Mouse (Mus musculus) neural tube, embryonic 12.5 days (tissue): Measurements from ENCODE around the gene Ranbp3. TPM values are rescaled to one million over a fixed set of nuclear protein-coding genes. Genes with fewer than 3 reads are reported as not detected.

Experiments used
- ATAC-seq: fragments of 200-750 bp; cut with Nextera tagmentation; 2 replicates; pipeline ENCODE4 v1.8.0; 2017; ENCODE audit warnings: low read depth, mild to moderate bottlenecking, moderate TSS enrichment, moderate library complexity; ENCODE audit not compliant: low FRiP score
- H3K27ac ChIP-seq: fragments of 300-500 bp; sonication (generic); 2 replicates; pipeline ENCODE4 v1.5.1; 2016
- H3K27me3 ChIP-seq: fragments of 300-500 bp; sonication (generic); replicated peaks from 2 replicates; pipeline ENCODE4 v1.6.1; 2016; ENCODE audit warnings: mild to moderate bottlenecking
- H3K36me3 ChIP-seq: fragments of 300-500 bp; sonication (generic); 2 replicates; pipeline ENCODE4 v1.6.1; 2016; ENCODE audit warnings: mild to moderate bottlenecking
- H3K4me1 ChIP-seq: fragments of 300-500 bp; sonication (generic); 2 replicates; pipeline ENCODE4 v1.6.1; 2016
- H3K4me2 ChIP-seq: fragments of 300-500 bp; sonication (generic); replicated peaks from 2 replicates; pipeline ENCODE4 v1.6.1; 2016; ENCODE audit warnings: mild to moderate bottlenecking
- H3K4me3 ChIP-seq: fragments of 300-500 bp; sonication (generic); 2 replicates; pipeline ENCODE4 v1.5.1; 2016
- H3K9ac ChIP-seq: fragments of 300-500 bp; sonication (generic); 2 replicates; pipeline ENCODE4 v1.6.1; 2016; ENCODE audit warnings: mild to moderate bottlenecking
- H3K9me3 ChIP-seq: fragments of 300-500 bp; sonication (generic); 2 replicates; pipeline ENCODE4 v1.6.1; 2016; ENCODE audit warnings: mild to moderate bottlenecking
- WGBS: fragments of 180-500 bp; shearing (Covaris S2); methylation state at CpG from one replicate; pipeline ENCODE4 v1.1.7; 2016; 5-methylcytosine and 5-hydroxymethylcytosine counted together
- polyA plus RNA-seq: library from polyadenylated mRNA; unstranded; fragments of >200 nt; fragmentation: Nextera tagmentation; extraction: Ambion mirVana; gene quantifications from 2 replicates; pipeline ENCODE4 v1.2.1, GENCODE M21; 2016

Gene Ranbp3
- polyA plus RNA-seq, 1 experiment from 2014 or later = 105 TPM

DNA sequence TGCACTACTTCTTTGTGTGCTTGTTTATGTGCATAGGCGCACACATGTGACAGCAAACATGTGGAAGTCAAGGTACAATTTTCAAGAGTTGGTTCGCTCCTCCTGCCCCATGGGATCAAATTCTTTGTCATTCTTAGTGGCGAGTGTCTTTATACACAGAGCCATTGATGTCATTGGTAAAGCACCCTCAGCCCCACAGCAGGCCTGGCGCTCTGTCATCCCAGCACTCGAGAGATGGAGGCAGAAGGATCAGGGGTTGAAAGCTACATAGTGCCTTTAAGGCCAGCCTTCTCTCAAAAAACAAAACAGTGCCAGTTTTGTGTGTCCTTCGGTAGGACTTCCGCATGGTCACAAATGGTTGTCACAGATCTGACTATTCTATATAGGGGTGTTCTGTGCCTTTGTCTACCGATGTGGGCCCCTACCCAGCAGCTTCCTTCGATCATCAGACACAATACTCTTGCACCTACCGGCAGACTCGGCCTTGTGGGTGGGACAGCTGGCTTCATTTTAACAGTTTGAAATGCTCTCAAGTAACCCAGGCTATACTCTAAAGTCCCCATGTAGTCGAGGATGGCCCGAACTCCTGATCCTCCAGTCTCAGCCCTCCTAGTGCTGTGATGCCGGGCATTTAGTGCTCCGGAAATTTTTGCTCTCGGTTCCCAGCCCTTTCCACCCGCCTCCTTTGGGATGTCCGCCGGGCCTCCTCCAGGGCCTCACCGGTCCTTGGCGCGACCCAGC, 43.0 kb downstream of the Ranbp3 start:
- peaks cover 28% of the 10 kb centered on the region for H3K4me1 ChIP-seq
- 26% methylated on average over 22 of the region's 22 CpGs for WGBS
- peak overlapping the region; percentile 84 for H3K4me2 ChIP-seq
- peak overlapping the region; percentile 62 for H3K9ac ChIP-seq
- H3K4me3 ChIP-seq = peak overlapping the region; percentile 60
- ATAC-seq = peak; percentile 0; the same call in 1 of the 2 replicates
- peaks cover 26% of the 10 kb centered on the region for H3K36me3 ChIP-seq
- no peaks in the 10 kb centered on the region for H3K27me3 ChIP-seq
- no peaks in the 10 kb centered on the region for H3K9me3 ChIP-seq
- peak overlapping the region; percentile 6; the same call in 1 of the 2 replicates for H3K27ac ChIP-seq

DNA sequence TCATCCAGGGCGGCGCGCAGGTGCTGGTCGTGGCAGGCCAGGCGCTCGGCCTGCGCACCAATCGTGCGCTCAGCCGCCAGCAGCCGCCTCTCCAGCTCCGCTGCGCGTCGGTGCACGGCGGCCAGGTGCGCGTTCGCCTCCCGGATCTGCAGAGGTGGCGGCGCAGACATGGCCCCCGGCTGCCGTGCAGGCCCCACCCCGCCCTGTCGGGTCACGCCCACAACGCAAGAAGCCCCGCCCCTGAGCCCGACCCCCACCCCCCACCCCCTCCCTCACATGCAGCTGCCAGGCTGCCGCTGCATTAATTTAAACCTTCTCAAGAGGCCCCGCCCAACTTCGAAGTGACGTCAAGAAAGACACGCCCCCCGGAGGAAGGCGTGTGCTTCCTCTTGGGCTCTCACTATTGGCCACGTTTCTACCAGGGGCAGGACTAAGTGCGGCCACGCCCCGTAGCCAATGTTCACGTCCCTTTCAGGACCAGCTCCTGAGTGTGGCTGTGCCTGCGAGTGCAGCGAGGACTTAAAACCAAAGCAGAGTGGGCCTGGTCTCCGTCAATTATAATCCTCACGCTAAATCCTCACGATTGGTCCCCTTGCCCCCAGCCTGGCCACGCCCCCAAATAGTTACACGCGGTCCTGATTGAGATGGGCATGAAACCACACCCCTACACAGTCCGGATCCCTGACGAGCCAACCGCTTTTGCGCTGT, 43.7 kb downstream of the Ranbp3 start:
- Histone ChIP-seq H3K36me3 (peaks cover 26% of the 10 kb centered on the region), H3K9ac (peak overlapping the region; percentile 74), H3K4me1 (peaks cover 28% of the 10 kb centered on the region), H3K4me2 (peak overlapping the region; percentile 84), H3K27ac (peak overlapping the region; percentile 39), H3K27me3 (no peaks in the 10 kb centered on the region), H3K4me3 (peak overlapping the region; percentile 60), H3K9me3 (no peaks in the 10 kb centered on the region)
- ATAC-seq = peak; percentile 94
- under 1% methylated on average over 55 of the region's 55 CpGs for WGBS

DNA sequence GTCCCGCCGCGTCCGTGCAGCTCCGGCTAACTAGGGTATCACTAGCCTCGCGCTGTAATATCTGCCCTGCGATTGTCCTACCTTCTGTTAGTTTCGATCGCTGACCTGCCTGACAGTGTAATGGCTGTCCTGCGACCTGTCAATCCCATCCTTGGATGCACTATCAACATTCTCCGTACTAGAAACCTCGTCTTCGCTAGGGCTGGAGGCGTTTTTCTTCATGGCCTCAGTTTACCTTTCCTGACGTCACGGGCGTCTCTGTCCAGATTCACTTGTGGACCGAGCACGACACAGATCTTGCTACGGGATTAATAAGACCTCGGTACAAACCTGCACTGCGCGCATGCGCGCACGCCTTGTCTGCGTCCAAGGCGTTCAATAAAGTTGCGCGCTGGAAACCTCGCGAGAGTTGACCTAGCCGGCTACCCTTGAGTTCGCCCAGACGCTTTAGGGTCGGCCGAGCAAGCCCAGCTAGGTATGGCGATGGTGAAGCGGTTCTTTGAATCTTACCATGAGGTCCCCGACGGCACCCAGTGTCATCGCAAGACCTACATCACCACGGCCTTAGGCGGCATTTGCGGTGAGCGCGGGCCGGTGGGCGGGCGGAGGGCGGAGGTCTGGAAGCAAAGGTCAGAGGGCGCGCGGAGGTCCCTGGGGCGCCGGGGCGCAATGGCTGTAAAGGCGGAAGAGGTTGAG, 44.4 kb downstream of the Ranbp3 start, which contains the start of the genes Ndufa11 and Vmac:
TSS of gene Ndufa11 (plus strand) at position 405 of the 696 bp plus-strand sequence.
TSS of gene Vmac (minus strand) at position 660 of the 696 bp plus-strand sequence.
- H3K4me1 ChIP-seq = peaks cover 28% of the 10 kb centered on the region
- H3K36me3 ChIP-seq = peaks cover 25% of the 10 kb centered on the region
- peak; percentile 79 for ATAC-seq
- under 1% methylated on average over 59 of the region's 59 CpGs for WGBS
- peak within 1 kb of the TSS; percentile 60 for H3K4me3 ChIP-seq
- no peaks in the 10 kb centered on the region for H3K27me3 ChIP-seq
- no peaks in the 10 kb centered on the region for H3K9me3 ChIP-seq
- H3K4me2 ChIP-seq = peak within 1 kb of the TSS; percentile 84
- peak within 1 kb of the TSS; percentile 39 for H3K27ac ChIP-seq
- H3K9ac ChIP-seq = peak within 1 kb of the TSS; percentile 74

DNA sequence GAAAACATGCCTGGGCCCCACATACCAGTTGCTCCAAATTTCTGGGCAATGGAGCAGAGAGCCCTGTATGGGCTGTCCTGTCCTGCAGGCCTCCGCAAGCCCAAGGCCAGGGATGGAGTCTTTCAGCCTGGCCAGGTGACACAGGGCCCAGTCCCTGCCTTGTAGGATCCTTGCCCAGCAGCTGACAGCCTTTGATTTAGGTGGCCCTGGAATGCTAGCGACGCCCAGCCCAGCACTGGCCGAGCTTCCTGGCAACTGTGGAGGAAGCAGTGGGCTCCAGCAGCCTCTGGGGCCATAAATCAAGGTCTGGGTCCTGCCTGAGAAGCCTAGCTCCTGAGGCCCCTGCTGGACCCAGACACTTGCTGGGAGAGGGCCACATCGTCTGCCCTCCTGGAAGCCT, 49.3 kb downstream of the Ranbp3 start:
- Histone ChIP-seq H3K4me1 (peaks cover 26% of the 10 kb centered on the region), H3K4me2 (no peak overlapping the region), H3K27ac (no peak overlapping the region), H3K27me3 (no peaks in the 10 kb centered on the region; the same call in 1 of the 2 replicates), H3K4me3 (no peak overlapping the region), H3K36me3 (peaks cover 38% of the 10 kb centered on the region), H3K9me3 (0 out of 2 replicates have a peak, but pooled peaks cover 4% of the 10 kb centered on the region), H3K9ac (no peak overlapping the region)
- WGBS = 45% methylated on average over 5 of the region's 5 CpGs
- ATAC-seq = no peak

DNA sequence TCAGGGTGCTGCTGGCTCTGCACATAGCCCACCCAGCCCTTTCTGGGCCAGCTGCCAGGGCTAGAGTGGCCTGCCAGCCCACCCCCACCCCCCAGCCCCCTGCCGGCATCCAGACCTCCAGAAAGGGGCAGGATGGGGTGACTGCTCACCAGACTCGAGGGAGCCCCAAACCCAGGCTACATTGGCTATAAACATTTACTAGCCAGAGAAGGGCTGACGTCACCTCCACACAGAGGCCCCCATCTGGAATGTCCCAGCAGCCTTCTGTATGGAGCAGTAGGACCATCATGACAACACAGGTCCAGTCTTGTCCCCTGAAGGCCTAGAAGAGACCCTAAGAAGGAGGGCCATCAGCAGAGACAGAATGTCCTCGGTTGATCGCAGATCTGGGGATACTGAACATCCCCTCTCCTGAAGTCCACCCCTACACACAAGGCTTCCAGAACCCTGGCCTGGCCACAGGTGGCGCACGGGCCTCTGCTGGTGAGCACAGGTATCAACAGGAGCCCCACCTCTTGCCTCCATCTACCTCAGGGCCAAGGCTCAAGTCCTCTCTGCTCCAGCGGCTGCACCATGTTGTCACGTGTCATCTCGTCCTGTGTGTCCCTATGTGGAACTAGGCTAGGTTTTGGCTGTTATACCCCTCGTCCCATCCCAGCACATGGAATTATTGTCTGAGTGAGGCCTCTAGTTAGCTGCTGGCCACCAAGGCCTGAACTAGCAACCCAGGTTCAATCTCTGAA, 50.5 kb downstream of the Ranbp3 start:
- no peak overlapping the region for H3K4me3 ChIP-seq
- peaks cover 30% of the 10 kb centered on the region for H3K4me1 ChIP-seq
- no peak overlapping the region for H3K9ac ChIP-seq
- H3K36me3 ChIP-seq = peaks cover 38% of the 10 kb centered on the region
- 0 out of 2 replicates have a peak, but pooled peaks cover 4% of the 10 kb centered on the region for H3K9me3 ChIP-seq
- no peak for ATAC-seq
- no peak overlapping the region for H3K4me2 ChIP-seq
- no peaks in the 10 kb centered on the region; the same call in 1 of the 2 replicates for H3K27me3 ChIP-seq
- WGBS = 88% methylated on average over 11 of the region's 11 CpGs
- no peak overlapping the region for H3K27ac ChIP-seq

- Histone ChIP-seq H3K4me2 (no peak overlapping the region), H3K4me3 (no peak overlapping the region), H3K27ac (no peak overlapping the region), H3K9me3 (0 out of 2 replicates have a peak, but pooled peaks cover 4% of the 10 kb centered on the region), H3K36me3 (peaks cover 23% of the 10 kb centered on the region), H3K9ac (no peak overlapping the region), H3K4me1 (peaks cover 16% of the 10 kb centered on the region), H3K27me3 (no peaks in the 10 kb centered on the region; the same call in 1 of the 2 replicates)
- WGBS = 9% methylated on average over 7 of the region's 7 CpGs
- ATAC-seq = 0 out of 2 replicates have a peak, but pooled peaks have one; percentile 11
These were observed 54.0 kb downstream of the Ranbp3 start for GRCm38 (mm10) chr17:56727029-56727649.

DNA sequence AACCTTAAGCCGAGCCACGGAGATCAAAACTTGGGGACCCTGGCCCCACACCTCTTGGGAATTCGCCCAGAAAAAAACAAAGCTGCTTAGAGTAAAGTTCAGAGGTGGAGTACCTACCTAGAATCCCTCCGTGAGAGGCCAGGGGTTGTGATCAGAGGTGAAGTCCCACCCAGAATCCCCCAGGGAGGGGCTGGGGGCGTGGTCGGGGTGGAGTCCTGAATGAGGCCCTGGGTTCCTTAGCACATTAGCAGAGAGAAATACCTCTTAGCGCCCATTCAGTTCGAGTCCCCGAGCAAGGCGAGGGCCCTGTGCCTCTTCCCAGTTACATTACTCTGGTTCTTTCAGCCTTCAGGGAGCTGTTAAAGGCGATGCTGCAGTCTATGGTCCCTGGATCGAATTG, 54.6 kb downstream of the Ranbp3 start:
- no peaks in the 10 kb centered on the region; the same call in 1 of the 2 replicates for H3K27me3 ChIP-seq
- no peak overlapping the region for H3K27ac ChIP-seq

GRCm38 (mm10) chr17:56728117-56728516, 55.0 kb downstream of the Ranbp3 start:
- no peak overlapping the region for H3K9ac ChIP-seq
- 0 out of 2 replicates have a peak, but pooled peaks cover 4% of the 10 kb centered on the region for H3K9me3 ChIP-seq
- H3K4me2 ChIP-seq = no peak overlapping the region
- H3K27me3 ChIP-seq = peaks cover 1% of the 10 kb centered on the region
- no peak overlapping the region for H3K4me3 ChIP-seq
- H3K36me3 ChIP-seq = peaks cover 15% of the 10 kb centered on the region
- no peak overlapping the region for H3K27ac ChIP-seq
- WGBS = 28% methylated on average over 12 of the region's 12 CpGs
- H3K4me1 ChIP-seq = peaks cover 16% of the 10 kb centered on the region
- no peak for ATAC-seq

More for the DNA sequence above, 54.6 kb downstream of the Ranbp3 start:
- Histone ChIP-seq H3K36me3 (peaks cover 19% of the 10 kb centered on the region), H3K4me2 (no peak overlapping the region), H3K4me1 (peaks cover 16% of the 10 kb centered on the region), H3K9ac (no peak overlapping the region), H3K4me3 (no peak overlapping the region), H3K9me3 (0 out of 2 replicates have a peak, but pooled peaks cover 4% of the 10 kb centered on the region)
- ATAC-seq = no peak
- WGBS = 10% methylated on average over 12 of the region's 12 CpGs

- ATAC-seq = no peak
- Histone ChIP-seq H3K9me3 (0 out of 2 replicates have a peak, but pooled peaks cover 4% of the 10 kb centered on the region), H3K36me3 (peaks cover 4% of the 10 kb centered on the region; the same call in 1 of the 2 replicates), H3K4me1 (peaks cover 16% of the 10 kb centered on the region), H3K27me3 (peaks cover 3% of the 10 kb centered on the region), H3K27ac (no peak overlapping the region), H3K9ac (no peak overlapping the region), H3K4me2 (no peak overlapping the region), H3K4me3 (no peak overlapping the region)
- 47% methylated on average over 6 of the region's 6 CpGs for WGBS
These were observed 56.1 kb downstream of the Ranbp3 start for GRCm38 (mm10) chr17:56729151-56729550.

DNA sequence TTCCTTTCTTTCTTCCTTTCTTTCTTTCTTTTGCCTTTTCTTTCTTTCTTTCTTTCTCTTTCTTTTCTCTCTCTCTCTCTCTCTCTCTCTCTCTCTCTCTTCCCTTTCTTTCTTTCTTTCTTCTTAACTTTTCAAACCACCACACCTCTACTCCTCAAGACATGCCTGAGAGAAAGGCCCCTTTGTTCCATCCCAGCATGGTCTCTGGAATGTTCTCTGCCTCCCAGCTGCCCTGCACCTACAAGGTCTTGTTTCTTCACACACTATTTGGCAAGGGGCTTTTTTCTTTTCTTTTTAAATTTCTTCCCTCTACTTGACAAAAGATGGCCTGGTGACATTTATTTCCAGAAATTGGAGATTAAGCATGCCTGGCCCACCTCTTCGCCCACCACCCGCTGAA, 56.6 kb downstream of the Ranbp3 start:
- H3K4me2 ChIP-seq = no peak overlapping the region
- H3K9me3 ChIP-seq = 0 out of 2 replicates have a peak, but pooled peaks cover 4% of the 10 kb centered on the region
- H3K27me3 ChIP-seq = peaks cover 3% of the 10 kb centered on the region
- H3K4me1 ChIP-seq = peaks cover 16% of the 10 kb centered on the region
- WGBS = 57% methylated on average over 2 of the region's 2 CpGs
- H3K36me3 ChIP-seq = 0 out of 2 replicates have a peak, but pooled peaks cover 3% of the 10 kb centered on the region
- H3K4me3 ChIP-seq = no peak overlapping the region
- no peak for ATAC-seq
- no peak overlapping the region for H3K27ac ChIP-seq
- no peak overlapping the region for H3K9ac ChIP-seq

DNA sequence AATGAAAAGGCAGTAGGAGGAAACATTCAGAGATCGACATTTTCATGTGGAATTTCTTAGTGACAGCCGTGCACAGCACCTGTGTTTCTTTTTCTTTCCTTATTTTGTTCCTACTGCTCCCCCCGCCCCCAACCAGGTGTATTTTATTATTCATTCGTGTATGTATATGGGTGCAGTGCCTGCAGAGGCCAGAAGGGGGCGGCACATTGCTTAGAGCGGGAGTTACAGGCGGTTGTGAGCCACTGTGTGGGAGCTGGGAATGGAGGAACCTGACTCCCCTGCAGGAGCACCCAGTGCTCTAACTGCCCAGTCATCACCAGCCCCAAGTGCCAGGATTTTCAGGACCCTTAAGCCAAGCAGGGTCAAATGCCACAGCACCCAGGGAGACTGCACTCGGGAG, 63.4 kb downstream of the Ranbp3 start:
- Histone ChIP-seq H3K9ac (no peak overlapping the region), H3K4me3 (no peak overlapping the region), H3K27ac (no peak overlapping the region), H3K4me2 (no peak overlapping the region), H3K4me1 (no peaks in the 10 kb centered on the region), H3K36me3 (no peaks in the 10 kb centered on the region), H3K27me3 (peaks cover 3% of the 10 kb centered on the region; the same call in 1 of the 2 replicates), H3K9me3 (no peaks in the 10 kb centered on the region)
- ATAC-seq = no peak
- 45% methylated on average over 8 of the region's 8 CpGs for WGBS
